Mouse (Mus musculus) intestine, postnatal 0 days (tissue): ENCODE results near the gene Gcc1. TPM values are rescaled to one million over a fixed set of nuclear protein-coding genes. Genes with fewer than 3 reads are reported as not detected.
A peak's percentile ranks its signal among the peaks of the same experiment; 100 is the strongest.

Experiments
- ATAC-seq: fragments of 200-750 bp; cut with Nextera tagmentation; 2 replicates; pipeline ENCODE4 v1.8.0; 2017; ENCODE audit warnings: mild to moderate bottlenecking, moderate TSS enrichment, moderate library complexity
- H3K27ac ChIP-seq: fragments of 300-500 bp; sonication (generic); 2 replicates; pipeline ENCODE4 v1.5.1; 2014; ENCODE audit warnings: mild to moderate bottlenecking, low read depth, low read length, moderate library complexity
- H3K27me3 ChIP-seq: fragments of 300-500 bp; sonication (generic); replicated peaks from 2 replicates; pipeline ENCODE4 v1.6.1; 2014; ENCODE audit warnings: low read length, mixed read lengths; ENCODE audit not compliant: control insufficient read depth, insufficient read depth
- H3K36me3 ChIP-seq: fragments of 300-500 bp; sonication (generic); 2 replicates; pipeline ENCODE4 v1.6.1; 2014; ENCODE audit warnings: mild to moderate bottlenecking, moderate library complexity; ENCODE audit not compliant: control insufficient read depth, insufficient read depth
- H3K4me1 ChIP-seq: fragments of 300-500 bp; sonication (generic); replicated peaks from 2 replicates; pipeline ENCODE4 v1.6.1; 2014; ENCODE audit warnings: antibody characterized with exemption, low read length, mixed read lengths; ENCODE audit not compliant: control insufficient read depth, insufficient read depth
- H3K4me2 ChIP-seq: fragments of 300-500 bp; sonication (generic); replicated peaks from 2 replicates; pipeline ENCODE4 v1.6.1; 2014; ENCODE audit warnings: low read depth, mild to moderate bottlenecking, moderate library complexity
- H3K4me3 ChIP-seq: fragments of 300-500 bp; sonication (generic); 2 replicates; pipeline ENCODE4 v1.5.1; 2014; ENCODE audit warnings: low read depth, low read length
- H3K9ac ChIP-seq: fragments of 300-500 bp; sonication (generic); 2 replicates; pipeline ENCODE4 v1.6.1; 2014; ENCODE audit warnings: mild to moderate bottlenecking, low read depth, low read length
- H3K9me3 ChIP-seq: fragments of 300-500 bp; sonication (generic); 2 replicates; pipeline ENCODE4 v1.6.1; 2016; ENCODE audit warnings: mixed run types; ENCODE audit not compliant: control insufficient read depth
- CTCF ChIP-seq: sonication (generic); IDR thresholded peaks from 2 replicates; pipeline ENCODE4 v1.5.1; 2016; ENCODE audit warnings: low read depth, mild to moderate bottlenecking, control low read depth, antibody characterized with exemption, moderate library complexity
- WGBS: fragments of 180-500 bp; shearing (Covaris S2); extraction: QIAGEN DNeasy Blood & Tissue Kit; methylation state at CpG from one replicate; pipeline ENCODE4 v1.1.7; 2014; 5-methylcytosine and 5-hydroxymethylcytosine counted together
- polyA plus RNA-seq: library from polyadenylated mRNA; unstranded; fragments of >200 nt; fragmentation: Nextera tagmentation; extraction: Ambion mirVana; gene quantifications from 2 replicates; pipeline ENCODE4 v1.2.1, GENCODE M21; 2015

The Gcc1 gene
- 5.3 and 6.8 TPM in 2 replicates for polyA plus RNA-seq

- peaks cover 15% of the 10 kb centered on the region for H3K36me3 ChIP-seq
- H3K9ac ChIP-seq = no peak within 1 kb of the TSS
- TF ChIP-seq CTCF = no peak
- no peaks in the 10 kb centered on the region for H3K27me3 ChIP-seq
- ATAC-seq = no peak
- H3K4me3 ChIP-seq = no peak within 1 kb of the TSS
- H3K4me1 ChIP-seq = 0 out of 2 replicates have a peak, but pooled peaks cover 3% of the 10 kb centered on the region
- H3K4me2 ChIP-seq = no peak within 1 kb of the TSS
- WGBS = 89% methylated on average over 3 of the region's 3 CpGs
- H3K27ac ChIP-seq = no peak within 1 kb of the TSS
- no peaks in the 10 kb centered on the region for H3K9me3 ChIP-seq
These were observed at the start of gene Gcc1 for GRCm38 (mm10) chr6:28428290-28428689. Gene Gcc1 (minus strand): TSS chr6:28428390.

- no peak within 1 kb of the TSS for H3K27ac ChIP-seq
- no peaks in the 10 kb centered on the region for H3K9me3 ChIP-seq
- H3K4me3 ChIP-seq = no peak within 1 kb of the TSS
- 0 out of 2 replicates have a peak, but pooled peaks cover 4% of the 10 kb centered on the region for H3K4me1 ChIP-seq
- no peak within 1 kb of the TSS for H3K9ac ChIP-seq
- 83% methylated on average over 5 of the region's 5 CpGs for WGBS
- no peaks in the 10 kb centered on the region for H3K27me3 ChIP-seq
- H3K4me2 ChIP-seq = no peak within 1 kb of the TSS
- no peak for TF ChIP-seq CTCF
- no peaks in the 10 kb centered on the region for H3K36me3 ChIP-seq
- no peak for ATAC-seq
These were observed 46.6 kb upstream of the Gcc1 start, which contains the start of gene Snd1 for GRCm38 (mm10) chr6:28474839-28475238. Gene Snd1 (plus strand): TSS chr6:28475139.

- Histone ChIP-seq H3K27ac (no peak overlapping the region), H3K36me3 (no peaks in the 10 kb centered on the region), H3K4me3 (no peak overlapping the region), H3K9me3 (no peaks in the 10 kb centered on the region), H3K9ac (no peak overlapping the region), H3K27me3 (no peaks in the 10 kb centered on the region), H3K4me2 (no peak overlapping the region), H3K4me1 (0 out of 2 replicates have a peak, but pooled peaks cover 3% of the 10 kb centered on the region)
- TF ChIP-seq CTCF = no peak
- ATAC-seq = no peak
- 89% methylated on average over 4 of the region's 4 CpGs for WGBS
These were observed 46.0 kb upstream of the Gcc1 start for GRCm38 (mm10) chr6:28474211-28474610.

- ATAC-seq = no peak
- Histone ChIP-seq H3K4me3 (no peak overlapping the region), H3K9me3 (no peaks in the 10 kb centered on the region), H3K4me1 (no peaks in the 10 kb centered on the region), H3K27ac (no peak overlapping the region), H3K36me3 (no peaks in the 10 kb centered on the region), H3K4me2 (no peak overlapping the region), H3K27me3 (no peaks in the 10 kb centered on the region), H3K9ac (no peak overlapping the region)
- no peak for TF ChIP-seq CTCF
- WGBS = 87% methylated on average over 9 of the region's 9 CpGs
These were observed 43.3 kb upstream of the Gcc1 start for GRCm38 (mm10) chr6:28471284-28472035.

- no peak overlapping the region for H3K9ac ChIP-seq
- TF ChIP-seq CTCF = peak; percentile 30
- H3K4me3 ChIP-seq = no peak overlapping the region
- no peaks in the 10 kb centered on the region for H3K9me3 ChIP-seq
- H3K27me3 ChIP-seq = no peaks in the 10 kb centered on the region
- peak overlapping the region; percentile 54; the same call in 1 of the 2 replicates for H3K27ac ChIP-seq
- H3K36me3 ChIP-seq = no peaks in the 10 kb centered on the region
- WGBS = 74% methylated on average over 5 of the region's 5 CpGs
- H3K4me1 ChIP-seq = no peaks in the 10 kb centered on the region
- H3K4me2 ChIP-seq = no peak overlapping the region
- peak; percentile 48 for ATAC-seq
These were observed 42.4 kb upstream of the Gcc1 start for GRCm38 (mm10) chr6:28470621-28471020.

- Histone ChIP-seq H3K4me1 (no peaks in the 10 kb centered on the region), H3K27me3 (no peaks in the 10 kb centered on the region), H3K4me3 (no peak overlapping the region), H3K9me3 (no peaks in the 10 kb centered on the region), H3K27ac (peak overlapping the region; percentile 54; the same call in 1 of the 2 replicates), H3K9ac (no peak overlapping the region), H3K4me2 (no peak overlapping the region), H3K36me3 (no peaks in the 10 kb centered on the region)
- 31% methylated on average over 4 of the region's 4 CpGs for WGBS
- ATAC-seq = peak; percentile 88
- TF ChIP-seq CTCF = no peak
These were observed 41.9 kb upstream of the Gcc1 start for GRCm38 (mm10) chr6:28470017-28470602.
